Mouse (Mus musculus): ENCODE results near the gene Vmn1r197. TPM values are rescaled to one million over a fixed set of nuclear protein-coding genes. Genes with fewer than 3 reads are reported as not detected.
"Not testable (repeated sequence)": the region's sequence is repeated elsewhere in the genome, so short reads cannot be mapped to it uniquely, and the experiment has no call there.

Gene Vmn1r197
- not detected in 2 replicates for polyA plus RNA-seq (2016; fragmentation: Nextera tagmentation; extraction: Ambion mirVana)

DNA sequence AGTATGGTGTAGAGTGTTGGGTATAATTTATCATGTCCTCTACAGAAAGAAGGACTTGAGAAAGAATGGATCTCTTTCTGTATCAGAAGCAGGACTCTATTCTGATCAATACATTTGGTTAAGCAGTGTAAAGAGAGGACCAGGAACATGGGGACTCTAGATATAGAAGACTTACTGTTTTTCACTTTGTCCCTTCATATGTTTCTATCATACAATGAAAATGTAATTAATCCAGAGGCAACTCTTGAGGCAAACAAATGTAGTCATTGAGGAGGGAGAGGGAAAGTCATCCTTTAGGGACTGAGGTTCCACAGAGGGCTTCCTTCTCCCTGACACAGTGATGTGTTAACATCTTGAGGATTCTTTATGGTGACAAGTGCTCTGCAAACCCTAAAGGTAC lies at the start of gene Vmn1r197:
Gene Vmn1r197 (plus strand): TSS at position 301 of the 400 bp plus-strand sequence.
- ATAC-seq (ENCODE audit: insufficient number of reproducible peaks, insufficient read depth, low FRiP score, low TSS enrichment, low read depth) = no peak
- Histone ChIP-seq H3K36me3 (no peaks in the 10 kb centered on the region), H3K4me2 (no peak within 1 kb of the TSS), H3K9me3 (no peaks in the 10 kb centered on the region), H3K27ac (no peak within 1 kb of the TSS), H3K9ac (replicated peaks) (no peak within 1 kb of the TSS), H3K4me3 (replicated peaks) (no peak within 1 kb of the TSS), H3K27me3 (no peaks in the 10 kb centered on the region), H3K4me1 (replicated peaks) (no peaks in the 10 kb centered on the region)

DNA sequence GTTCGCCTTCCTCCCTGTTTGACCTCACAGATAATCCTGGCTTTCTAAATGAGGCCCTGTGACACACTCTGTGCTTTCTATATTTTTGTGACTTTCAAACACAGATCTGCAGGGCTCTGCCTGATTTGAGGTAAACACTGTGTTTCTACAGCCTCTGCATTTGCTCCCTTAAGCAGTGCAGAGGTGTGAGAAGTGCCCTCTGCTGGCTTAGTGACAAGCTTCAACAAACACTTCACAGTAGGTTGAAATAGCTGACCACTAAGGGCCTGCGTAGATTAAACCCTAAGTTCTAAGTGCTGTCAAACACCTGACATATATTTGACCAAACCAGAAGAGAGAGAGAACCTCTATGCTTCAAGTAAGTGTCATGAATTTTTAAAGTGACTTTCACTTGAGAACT lies 39.8 kb upstream of the Vmn1r197 start:
- H3K4me1 ChIP-seq (replicated peaks) = no peaks in the 10 kb centered on the region
- no peaks in the 10 kb centered on the region for H3K36me3 ChIP-seq
- WGBS = 58% methylated on average over 2 of the region's 2 CpGs
- H3K4me2 ChIP-seq = no peak overlapping the region
- H3K27me3 ChIP-seq = no peaks in the 10 kb centered on the region
- no peaks in the 10 kb centered on the region for H3K9me3 ChIP-seq
- no peak for ATAC-seq (ENCODE audit: insufficient number of reproducible peaks, insufficient read depth, low FRiP score, low TSS enrichment, low read depth)
- H3K4me3 ChIP-seq (replicated peaks) = no peak overlapping the region
- H3K9ac ChIP-seq (replicated peaks) = no peak overlapping the region
- H3K27ac ChIP-seq = no peak overlapping the region

DNA sequence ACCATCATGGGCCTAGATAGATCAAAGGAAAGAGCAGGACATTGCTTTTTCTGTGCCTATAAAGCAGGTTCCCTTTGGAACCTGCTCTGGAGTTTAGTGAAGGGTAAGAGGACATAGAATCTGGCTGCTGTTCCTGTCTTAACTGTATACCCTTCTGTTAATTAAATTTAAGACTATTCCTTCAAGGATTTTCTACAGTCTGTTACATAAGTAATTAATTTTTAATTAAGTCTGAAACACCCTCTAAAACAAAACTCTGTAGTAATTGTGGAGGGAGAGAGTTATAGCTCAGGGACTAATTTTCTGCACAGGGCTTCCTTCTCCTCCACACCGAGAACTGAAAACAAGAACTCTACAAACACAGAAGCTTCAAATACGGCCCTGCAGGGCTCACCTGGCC lies 34.8 kb upstream of the Vmn1r197 start, which contains the start of gene Vmn1r196:
Gene Vmn1r196 (plus strand): TSS at position 301 of the 400 bp plus-strand sequence.
- no peaks in the 10 kb centered on the region for H3K9me3 ChIP-seq
- no peaks in the 10 kb centered on the region for H3K4me1 ChIP-seq (replicated peaks)
- H3K9ac ChIP-seq (replicated peaks) = no peak within 1 kb of the TSS
- no peaks in the 10 kb centered on the region for H3K36me3 ChIP-seq
- no peak within 1 kb of the TSS for H3K27ac ChIP-seq
- ATAC-seq (ENCODE audit: insufficient number of reproducible peaks, insufficient read depth, low FRiP score, low TSS enrichment, low read depth) = no peak
- WGBS = 67% methylated on average over 2 of the region's 2 CpGs
- no peak within 1 kb of the TSS for H3K4me2 ChIP-seq
- no peaks in the 10 kb centered on the region for H3K27me3 ChIP-seq
- H3K4me3 ChIP-seq (replicated peaks) = no peak within 1 kb of the TSS

DNA sequence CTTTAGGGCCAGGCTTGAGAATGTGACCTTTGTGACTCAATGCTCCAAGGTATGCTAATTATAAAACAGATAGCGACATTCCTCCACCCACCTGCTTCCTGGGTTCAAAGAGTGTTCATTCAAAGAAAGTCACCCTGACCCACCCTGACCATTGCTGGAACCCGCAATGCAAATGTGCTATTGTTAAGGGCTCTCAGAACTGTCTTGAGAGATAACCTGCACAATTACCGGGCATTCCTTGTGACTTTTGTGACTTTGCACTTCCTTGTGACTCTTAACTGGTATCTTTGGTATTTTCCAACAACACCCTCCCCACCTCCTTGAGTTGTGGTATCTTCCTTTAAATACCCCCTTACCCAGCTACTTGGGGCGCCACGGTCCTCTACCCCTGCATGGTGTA lies 16.3 kb upstream of the Vmn1r197 start:
- H3K9me3 ChIP-seq; H3K9ac ChIP-seq (replicated peaks); H3K4me1 ChIP-seq (replicated peaks); ATAC-seq (ENCODE audit: insufficient number of reproducible peaks, insufficient read depth, low FRiP score, low TSS enrichment, low read depth); H3K27ac ChIP-seq; H3K36me3 ChIP-seq; H3K4me2 ChIP-seq; H3K27me3 ChIP-seq; H3K4me3 ChIP-seq (replicated peaks): not testable (repeated sequence)
- WGBS = 87% methylated on average over 5 of the region's 5 CpGs

DNA sequence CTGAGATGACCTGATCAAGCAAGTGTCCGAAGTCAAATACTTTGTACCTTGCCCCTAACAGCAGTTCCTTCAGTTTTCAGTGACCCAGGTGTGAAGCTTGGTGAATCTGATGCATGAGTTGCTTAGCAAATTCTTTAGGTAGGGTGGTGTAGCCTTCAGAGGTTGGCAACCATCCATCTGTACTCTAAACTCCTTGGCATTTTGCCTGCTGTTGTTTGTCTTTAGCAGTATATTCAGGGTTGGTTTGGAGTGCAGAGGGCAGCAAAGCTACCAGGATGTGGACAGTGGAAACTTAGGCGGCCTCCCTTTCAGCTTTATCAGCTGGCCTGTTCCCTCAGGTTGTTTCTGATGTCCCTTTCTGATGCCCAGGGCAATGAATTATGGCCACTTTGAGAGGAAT lies 9.0 kb upstream of the Vmn1r197 start:
- H3K36me3 ChIP-seq = no peaks in the 10 kb centered on the region
- ATAC-seq (ENCODE audit: insufficient number of reproducible peaks, insufficient read depth, low FRiP score, low TSS enrichment, low read depth) = no peak
- no peaks in the 10 kb centered on the region for H3K27me3 ChIP-seq
- H3K9me3 ChIP-seq = no peaks in the 10 kb centered on the region
- no peak overlapping the region for H3K9ac ChIP-seq (replicated peaks)
- WGBS = 77% methylated on average over 2 of the region's 2 CpGs
- H3K4me1 ChIP-seq (replicated peaks) = no peaks in the 10 kb centered on the region
- H3K4me2 ChIP-seq = no peak overlapping the region
- no peak overlapping the region for H3K4me3 ChIP-seq (replicated peaks)
- no peak overlapping the region for H3K27ac ChIP-seq

DNA sequence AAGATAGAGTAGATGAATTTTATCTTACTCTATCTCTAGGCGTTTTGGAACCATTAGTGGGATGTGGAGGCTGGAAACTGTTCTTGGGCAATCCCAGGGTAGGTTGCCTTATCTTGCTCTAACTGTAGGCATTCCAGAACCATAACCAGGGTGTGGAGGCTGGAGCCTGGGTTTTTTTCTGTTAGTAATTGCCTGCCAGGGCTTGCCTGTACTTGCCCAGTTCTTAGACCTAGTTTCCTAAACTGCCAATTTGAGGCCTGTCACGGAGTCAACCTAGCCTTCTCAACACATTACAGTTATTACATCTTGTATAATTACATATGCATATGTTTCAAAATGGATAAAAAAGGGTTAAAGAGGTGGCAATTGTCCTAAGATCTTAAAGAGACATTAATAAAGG lies 7.0 kb upstream of the Vmn1r197 start:
- H3K4me2 ChIP-seq = no peak overlapping the region
- no peak for ATAC-seq (ENCODE audit: insufficient number of reproducible peaks, insufficient read depth, low FRiP score, low TSS enrichment, low read depth)
- no peaks in the 10 kb centered on the region for H3K9me3 ChIP-seq
- H3K27ac ChIP-seq = no peak overlapping the region
- no peaks in the 10 kb centered on the region for H3K4me1 ChIP-seq (replicated peaks)
- no peaks in the 10 kb centered on the region for H3K36me3 ChIP-seq
- WGBS = 80% methylated on average over 2 of the region's 2 CpGs
- H3K27me3 ChIP-seq = no peaks in the 10 kb centered on the region
- H3K4me3 ChIP-seq (replicated peaks) = no peak overlapping the region
- H3K9ac ChIP-seq (replicated peaks) = no peak overlapping the region

DNA sequence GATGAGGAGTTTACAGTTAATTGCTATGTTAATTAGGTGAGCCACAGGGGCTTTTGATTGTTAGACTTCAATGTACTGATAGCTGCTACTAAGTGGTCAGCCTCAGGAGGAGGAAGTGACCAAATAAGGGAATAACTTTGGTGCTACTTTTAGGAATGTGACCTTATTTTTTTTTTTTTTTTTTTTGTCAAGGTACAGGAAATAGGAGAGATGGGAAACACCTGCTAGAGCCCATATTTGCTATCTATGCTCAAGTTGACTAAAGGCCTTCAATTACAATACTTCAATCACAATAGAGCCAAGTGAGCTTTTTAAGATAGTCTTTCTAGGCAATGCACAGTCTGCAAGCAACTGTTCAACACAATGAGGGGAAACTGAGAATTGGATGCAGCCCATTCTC lies 4.3 kb upstream of the Vmn1r197 start:
- Histone ChIP-seq H3K27me3 (no peaks in the 10 kb centered on the region), H3K4me1 (replicated peaks) (no peaks in the 10 kb centered on the region), H3K4me2 (no peak overlapping the region), H3K9me3 (no peaks in the 10 kb centered on the region), H3K36me3 (no peaks in the 10 kb centered on the region), H3K9ac (replicated peaks) (no peak overlapping the region), H3K4me3 (replicated peaks) (no peak overlapping the region), H3K27ac (no peak overlapping the region)
- no peak for ATAC-seq (ENCODE audit: insufficient number of reproducible peaks, insufficient read depth, low FRiP score, low TSS enrichment, low read depth)

DNA sequence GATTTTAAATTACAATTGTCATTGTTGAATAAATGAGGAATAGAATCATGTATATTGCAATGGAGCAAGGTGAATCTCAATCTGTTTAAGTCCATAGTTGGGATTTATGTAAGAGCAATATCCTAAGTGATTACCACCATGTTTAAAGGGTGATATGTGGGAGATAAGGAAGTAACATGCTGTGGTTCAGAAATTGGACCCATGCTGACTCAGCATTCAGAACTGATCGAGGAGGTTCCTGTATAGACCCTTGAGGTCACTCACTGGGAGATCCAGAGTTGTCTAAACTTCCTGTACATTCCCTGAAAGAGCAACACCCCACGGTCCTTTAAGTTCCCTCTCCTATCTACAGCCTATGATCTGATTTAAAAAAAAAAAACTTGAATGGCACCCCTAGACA lies 8.9 kb downstream of the Vmn1r197 start:
- 86% methylated on average over 2 of the region's 2 CpGs for WGBS
- Histone ChIP-seq H3K27ac (no peak overlapping the region), H3K4me2 (no peak overlapping the region), H3K36me3 (no peaks in the 10 kb centered on the region), H3K9ac (replicated peaks) (no peak overlapping the region), H3K4me3 (replicated peaks) (no peak overlapping the region), H3K9me3 (no peaks in the 10 kb centered on the region), H3K4me1 (replicated peaks) (no peaks in the 10 kb centered on the region), H3K27me3 (no peaks in the 10 kb centered on the region)
- no peak for ATAC-seq (ENCODE audit: insufficient number of reproducible peaks, insufficient read depth, low FRiP score, low TSS enrichment, low read depth)

DNA sequence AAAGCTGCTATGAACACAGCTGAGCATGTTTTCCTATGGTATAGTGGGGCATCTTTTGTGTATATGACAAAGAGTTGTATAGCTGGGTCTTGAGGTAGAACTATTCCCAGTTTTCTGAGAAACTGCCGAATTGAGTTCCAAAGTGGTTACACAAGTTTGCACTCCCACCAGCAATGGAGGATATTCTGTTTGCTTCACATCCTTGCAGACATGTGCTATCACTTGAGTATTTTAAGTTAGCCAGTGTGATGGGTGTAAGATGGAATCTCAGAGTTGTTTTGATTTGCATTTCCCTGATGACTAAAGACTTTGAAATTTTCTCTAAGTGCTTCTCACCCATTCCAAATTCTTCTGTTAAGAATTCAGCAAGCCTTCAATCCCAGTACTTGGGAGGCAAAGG lies 11.2 kb downstream of the Vmn1r197 start:
- H3K4me3 ChIP-seq (replicated peaks) = no peak overlapping the region
- no peaks in the 10 kb centered on the region for H3K4me1 ChIP-seq (replicated peaks)
- H3K4me2 ChIP-seq = no peak overlapping the region
- no peak for ATAC-seq (ENCODE audit: insufficient number of reproducible peaks, insufficient read depth, low FRiP score, low TSS enrichment, low read depth)
- 81% methylated on average over 1 of the region's 1 CpGs for WGBS
- no peaks in the 10 kb centered on the region for H3K27me3 ChIP-seq
- H3K27ac ChIP-seq = no peak overlapping the region
- H3K9ac ChIP-seq (replicated peaks) = no peak overlapping the region
- H3K9me3 ChIP-seq = no peaks in the 10 kb centered on the region
- H3K36me3 ChIP-seq = no peaks in the 10 kb centered on the region

DNA sequence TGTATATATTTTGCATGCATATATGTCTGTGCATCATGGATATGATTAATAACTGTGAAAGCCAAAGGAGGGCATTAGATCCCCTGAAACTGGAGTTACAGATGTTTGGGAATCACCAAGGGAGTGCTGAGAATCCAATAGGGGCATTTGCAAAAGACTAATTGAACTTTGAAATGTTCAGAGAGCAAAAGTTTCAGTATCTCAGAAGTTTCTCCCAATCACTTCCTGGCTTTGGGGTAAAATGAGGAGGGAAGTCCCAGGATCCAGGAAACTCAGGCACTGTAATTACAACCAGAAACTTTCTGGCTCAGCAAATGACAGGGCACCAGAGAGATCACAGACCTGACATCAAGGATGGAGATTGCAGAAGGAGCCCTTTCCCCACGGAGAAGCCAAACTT lies 25.7 kb downstream of the Vmn1r197 start, which contains the start of gene Vmn1r198:
Gene Vmn1r198 (plus strand): TSS at position 301 of the 400 bp plus-strand sequence.
- Histone ChIP-seq H3K9ac (replicated peaks) (no peak within 1 kb of the TSS), H3K9me3 (no peaks in the 10 kb centered on the region), H3K4me2 (no peak within 1 kb of the TSS), H3K27ac (no peak within 1 kb of the TSS), H3K4me3 (replicated peaks) (no peak within 1 kb of the TSS), H3K4me1 (replicated peaks) (no peaks in the 10 kb centered on the region), H3K36me3 (no peaks in the 10 kb centered on the region), H3K27me3 (no peaks in the 10 kb centered on the region)
- ATAC-seq (ENCODE audit: insufficient number of reproducible peaks, insufficient read depth, low FRiP score, low TSS enrichment, low read depth) = no peak
- WGBS = 11% methylated on average over 1 of the region's 1 CpGs

DNA sequence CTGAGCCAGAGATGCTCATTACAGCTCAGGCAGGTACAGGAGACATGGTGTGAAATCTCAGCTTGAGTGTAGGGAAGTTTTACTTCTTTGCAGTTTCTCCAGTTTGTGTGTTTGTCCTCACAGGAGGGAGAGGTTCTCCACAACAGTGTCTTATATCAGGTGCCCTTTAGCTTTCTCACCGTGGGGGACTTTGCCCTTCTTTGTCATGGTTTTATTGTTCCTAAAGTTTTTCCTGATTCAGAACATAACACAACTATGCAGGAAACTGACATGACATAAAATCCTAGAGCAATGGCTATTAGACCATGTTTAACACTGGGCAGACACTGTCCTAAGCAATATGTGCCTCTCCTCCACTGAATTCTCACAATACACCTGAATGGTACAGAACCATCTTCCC lies 26.4 kb downstream of the Vmn1r197 start:
- Histone ChIP-seq H3K9ac (replicated peaks) (no peak overlapping the region), H3K36me3 (no peaks in the 10 kb centered on the region), H3K27ac (no peak overlapping the region), H3K9me3 (no peaks in the 10 kb centered on the region), H3K4me3 (replicated peaks) (no peak overlapping the region), H3K27me3 (no peaks in the 10 kb centered on the region), H3K4me1 (replicated peaks) (no peaks in the 10 kb centered on the region), H3K4me2 (no peak overlapping the region)
- ATAC-seq (ENCODE audit: insufficient number of reproducible peaks, insufficient read depth, low FRiP score, low TSS enrichment, low read depth) = no peak
- WGBS = 87% methylated on average over 1 of the region's 1 CpGs

DNA sequence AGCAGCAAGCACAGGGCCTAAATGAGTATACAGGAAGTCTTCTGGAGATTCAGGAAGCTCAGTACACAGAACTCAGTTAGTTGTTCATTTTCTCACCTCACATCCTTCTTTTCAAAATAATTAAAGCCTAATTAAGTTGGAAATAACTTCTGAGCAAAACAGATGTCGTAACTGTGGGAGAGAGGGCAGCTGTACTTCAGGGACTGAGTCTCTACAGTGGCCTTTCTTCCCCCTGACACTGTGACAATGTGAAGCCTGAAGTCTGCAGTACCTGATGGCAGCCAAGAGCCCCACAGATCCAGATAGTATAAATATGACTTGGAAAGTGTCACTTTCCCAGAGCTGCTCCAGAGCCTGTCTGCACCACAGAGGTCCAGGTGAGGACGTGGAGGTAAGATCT lies 55.1 kb downstream of the Vmn1r197 start, which contains the start of gene Vmn1r199:
Gene Vmn1r199 (plus strand): TSS at position 301 of the 400 bp plus-strand sequence.
- Histone ChIP-seq H3K4me2 (no peak within 1 kb of the TSS), H3K4me3 (replicated peaks) (no peak within 1 kb of the TSS), H3K27me3 (no peaks in the 10 kb centered on the region), H3K9me3 (no peaks in the 10 kb centered on the region), H3K27ac (no peak within 1 kb of the TSS), H3K36me3 (no peaks in the 10 kb centered on the region), H3K9ac (replicated peaks) (no peak within 1 kb of the TSS), H3K4me1 (replicated peaks) (no peaks in the 10 kb centered on the region)
- no peak for ATAC-seq (ENCODE audit: insufficient number of reproducible peaks, insufficient read depth, low FRiP score, low TSS enrichment, low read depth)
- WGBS = 69% methylated on average over 2 of the region's 2 CpGs

All from limb, embryonic 12.5 days (tissue).